Mouse (Mus musculus) forelimb bud, embryonic 11.5 days (tissue): ENCODE data around the gene Nt5dc1.

Experiments
- DNase-seq: peaks from one replicate; pipeline ENCODE4 v3.0.0-alpha.2; 2012; ENCODE audit warnings: low read depth, low spot score

Nt5dc1 gene

GRCm38 (mm10) chr10:34238536-34238935 lies 179.8 kb downstream of the Nt5dc1 start:
- DNase-seq: no peak
